Mouse (Mus musculus): Measurements from ENCODE around the gene Bag6. TPM values are rescaled to one million over a fixed set of nuclear protein-coding genes. Genes with fewer than 3 reads are reported as not detected.
"Not testable (repeated sequence)": the region's sequence is repeated elsewhere in the genome, so short reads cannot be mapped to it uniquely, and the experiment has no call there.

The Bag6 gene
- polyA plus RNA-seq, 1 experiment from 2014 or later, result 84.0 TPM

- Histone ChIP-seq H3K9ac (replicated peaks) (peak overlapping the region; percentile 96), H3K4me2 (replicated peaks) (peak overlapping the region; percentile 99), H3K4me3 (peak overlapping the region; percentile 96), H3K36me3 (peaks cover 53% of the 10 kb centered on the region), H3K9me3 (no peaks in the 10 kb centered on the region), H3K27me3 (no peaks in the 10 kb centered on the region), H3K4me1 (peaks cover 25% of the 10 kb centered on the region), H3K27ac (replicated peaks) (peak overlapping the region; percentile 70)
- ATAC-seq (ENCODE audit: low FRiP score, low read depth), result no peak; the same call in 1 of the 2 replicates
- 1% methylated on average over 28 of the region's 33 CpGs for WGBS
These were observed 14.2 kb upstream of the Bag6 start for GRCm38 (mm10) chr17:35120745-35121142.

- peak within 1 kb of the TSS; percentile 99 for H3K4me2 ChIP-seq (replicated peaks)
- peak within 1 kb of the TSS; percentile 96 for H3K9ac ChIP-seq (replicated peaks)
- peaks cover 31% of the 10 kb centered on the region for H3K4me1 ChIP-seq
- H3K27me3 ChIP-seq, result no peaks in the 10 kb centered on the region
- H3K27ac ChIP-seq (replicated peaks), result peak within 1 kb of the TSS; percentile 93
- peak; percentile 95 for ATAC-seq (ENCODE audit: low FRiP score, low read depth)
- peak within 1 kb of the TSS; percentile 96 for H3K4me3 ChIP-seq
- WGBS, result under 1% methylated on average over 50 of the region's 50 CpGs
- no peaks in the 10 kb centered on the region for H3K9me3 ChIP-seq
- peaks cover 47% of the 10 kb centered on the region for H3K36me3 ChIP-seq
These were observed 13.7 kb upstream of the Bag6 start, which contains the start of gene Gpank1 for GRCm38 (mm10) chr17:35121143-35121799. TSS of gene Gpank1 (plus strand) at chr17:35121455.

- Histone ChIP-seq H3K9me3 (no peaks in the 10 kb centered on the region), H3K4me1 (peaks cover 37% of the 10 kb centered on the region), H3K27ac (replicated peaks) (peak within 1 kb of the TSS; percentile 93), H3K4me3 (peak within 1 kb of the TSS; percentile 96), H3K27me3 (no peaks in the 10 kb centered on the region), H3K36me3 (peaks cover 44% of the 10 kb centered on the region), H3K4me2 (replicated peaks) (peak within 1 kb of the TSS; percentile 99), H3K9ac (replicated peaks) (peak within 1 kb of the TSS; percentile 96)
- ATAC-seq (ENCODE audit: low FRiP score, low read depth), result no peak; the same call in 1 of the 2 replicates
- WGBS, result under 1% methylated on average over 19 of the region's 19 CpGs
These were observed 13.1 kb upstream of the Bag6 start, which contains the start of gene Csnk2b for GRCm38 (mm10) chr17:35121871-35122303. TSS of gene Csnk2b (minus strand) at chr17:35122053.

- H3K36me3 ChIP-seq, result peaks cover 32% of the 10 kb centered on the region
- not testable (repeated sequence) for H3K4me3 ChIP-seq; ATAC-seq (ENCODE audit: low FRiP score, low read depth); H3K27me3 ChIP-seq; H3K27ac ChIP-seq (replicated peaks); H3K4me2 ChIP-seq (replicated peaks); H3K9me3 ChIP-seq; H3K9ac ChIP-seq (replicated peaks)
- H3K4me1 ChIP-seq, result peaks cover 46% of the 10 kb centered on the region
- WGBS, result 90% methylated on average over 9 of the region's 9 CpGs
These were observed 11.7 kb upstream of the Bag6 start for GRCm38 (mm10) chr17:35123287-35123686.

GRCm38 (mm10) chr17:35124261-35124896 lies 10.6 kb upstream of the Bag6 start:
- H3K9me3 ChIP-seq; H3K27ac ChIP-seq (replicated peaks); H3K27me3 ChIP-seq; H3K4me3 ChIP-seq; ATAC-seq (ENCODE audit: low FRiP score, low read depth); H3K4me2 ChIP-seq (replicated peaks); H3K9ac ChIP-seq (replicated peaks): not testable (repeated sequence)
- WGBS, result 94% methylated on average over 12 of the region's 12 CpGs
- Histone ChIP-seq H3K36me3 (peaks cover 24% of the 10 kb centered on the region), H3K4me1 (peaks cover 46% of the 10 kb centered on the region)

- Histone ChIP-seq H3K36me3 (peaks cover 24% of the 10 kb centered on the region), H3K27ac (replicated peaks) (no peak overlapping the region), H3K9ac (replicated peaks) (no peak overlapping the region), H3K9me3 (no peaks in the 10 kb centered on the region), H3K4me2 (replicated peaks) (no peak overlapping the region), H3K4me3 (0 out of 2 replicates have a peak overlapping the region, but pooled peaks have one; percentile 63), H3K27me3 (no peaks in the 10 kb centered on the region), H3K4me1 (peaks cover 42% of the 10 kb centered on the region)
- ATAC-seq (ENCODE audit: low FRiP score, low read depth), result no peak
- 100% methylated on average over 1 of the region's 1 CpGs for WGBS
These were observed 9.9 kb upstream of the Bag6 start for GRCm38 (mm10) chr17:35125081-35125480.

- peaks cover 27% of the 10 kb centered on the region for H3K36me3 ChIP-seq
- H3K27ac ChIP-seq (replicated peaks), result no peak overlapping the region
- H3K4me1 ChIP-seq, result peaks cover 37% of the 10 kb centered on the region
- H3K27me3 ChIP-seq, result no peaks in the 10 kb centered on the region
- ATAC-seq (ENCODE audit: low FRiP score, low read depth), result no peak
- 41% methylated on average over 6 of the region's 6 CpGs for WGBS
- H3K9me3 ChIP-seq, result no peaks in the 10 kb centered on the region
- peak overlapping the region; percentile 74 for H3K4me2 ChIP-seq (replicated peaks)
- no peak overlapping the region for H3K9ac ChIP-seq (replicated peaks)
- peak overlapping the region; percentile 63 for H3K4me3 ChIP-seq
These were observed 9.4 kb upstream of the Bag6 start for GRCm38 (mm10) chr17:35125578-35125977.

- Histone ChIP-seq H3K27me3 (no peaks in the 10 kb centered on the region), H3K4me2 (replicated peaks) (peak within 1 kb of the TSS; percentile 74), H3K9me3 (no peaks in the 10 kb centered on the region), H3K4me3 (peak within 1 kb of the TSS; percentile 63), H3K36me3 (peaks cover 27% of the 10 kb centered on the region), H3K27ac (replicated peaks) (peak within 1 kb of the TSS; percentile 64), H3K4me1 (peaks cover 37% of the 10 kb centered on the region), H3K9ac (replicated peaks) (peak within 1 kb of the TSS; percentile 86)
- 0 out of 2 replicates have a peak, but pooled peaks have one; percentile 20 for ATAC-seq (ENCODE audit: low FRiP score, low read depth)
- WGBS, result under 1% methylated on average over 36 of the region's 36 CpGs
These were observed 8.8 kb upstream of the Bag6 start, which contains the start of gene D17H6S53E for GRCm38 (mm10) chr17:35126206-35126611. TSS of gene D17H6S53E (plus strand) at chr17:35126373.

GRCm38 (mm10) chr17:35127017-35127416 lies 8.0 kb upstream of the Bag6 start:
- peak overlapping the region; percentile 74 for H3K4me2 ChIP-seq (replicated peaks)
- ATAC-seq (ENCODE audit: low FRiP score, low read depth), result no peak
- H3K9ac ChIP-seq (replicated peaks), result peak overlapping the region; percentile 86
- H3K4me1 ChIP-seq, result peaks cover 36% of the 10 kb centered on the region
- no peaks in the 10 kb centered on the region for H3K27me3 ChIP-seq
- no peaks in the 10 kb centered on the region for H3K9me3 ChIP-seq
- 71% methylated on average over 13 of the region's 13 CpGs for WGBS
- H3K4me3 ChIP-seq, result peak overlapping the region; percentile 63
- 0 out of 2 replicates have a peak overlapping the region, but pooled peaks have one; percentile 7 for H3K27ac ChIP-seq (replicated peaks)
- H3K36me3 ChIP-seq, result peaks cover 27% of the 10 kb centered on the region

GRCm38 (mm10) chr17:35128996-35129395 lies 6.0 kb upstream of the Bag6 start:
- no peaks in the 10 kb centered on the region for H3K9me3 ChIP-seq
- H3K4me2 ChIP-seq (replicated peaks), result no peak overlapping the region
- no peak overlapping the region for H3K4me3 ChIP-seq
- no peak overlapping the region for H3K27ac ChIP-seq (replicated peaks)
- H3K9ac ChIP-seq (replicated peaks), result no peak overlapping the region
- WGBS, result 77% methylated on average over 11 of the region's 11 CpGs
- no peaks in the 10 kb centered on the region for H3K27me3 ChIP-seq
- peaks cover 27% of the 10 kb centered on the region for H3K4me1 ChIP-seq
- H3K36me3 ChIP-seq, result peaks cover 18% of the 10 kb centered on the region
- no peak for ATAC-seq (ENCODE audit: low FRiP score, low read depth)

- no peaks in the 10 kb centered on the region for H3K9me3 ChIP-seq
- H3K4me3 ChIP-seq, result no peak overlapping the region
- H3K9ac ChIP-seq (replicated peaks), result no peak overlapping the region
- no peak overlapping the region for H3K27ac ChIP-seq (replicated peaks)
- ATAC-seq (ENCODE audit: low FRiP score, low read depth), result no peak
- H3K27me3 ChIP-seq, result no peaks in the 10 kb centered on the region
- no peak overlapping the region for H3K4me2 ChIP-seq (replicated peaks)
- H3K4me1 ChIP-seq, result peaks cover 18% of the 10 kb centered on the region
- 0 out of 2 replicates have a peak, but pooled peaks cover 7% of the 10 kb centered on the region for H3K36me3 ChIP-seq
- WGBS, result 89% methylated on average over 8 of the region's 8 CpGs
These were observed 3.9 kb upstream of the Bag6 start for GRCm38 (mm10) chr17:35131038-35131437.

Data from midbrain, embryonic 12.5 days (tissue).